Mouse (Mus musculus): ENCODE results near the gene Arrdc1. TPM values are rescaled to one million over a fixed set of nuclear protein-coding genes. Genes with fewer than 3 reads are reported as not detected.
A peak's percentile ranks its signal among the peaks of the same experiment; 100 is the strongest.
"Not testable (repeated sequence)": the region's sequence is repeated elsewhere in the genome, so short reads cannot be mapped to it uniquely, and the experiment has no call there.

The Arrdc1 gene
- polyA plus RNA-seq (2014; fragmentation: Nextera tagmentation; extraction: Ambion mirVana): 10.7 and 15.9 TPM in 2 replicates

GRCm38 (mm10) chr2:24935057-24935796 is at the start of gene Arrdc1:
Gene Arrdc1, minus strand, starts transcription at chr2:24935252.
- Histone ChIP-seq H3K4me3 (ENCODE audit: low read depth, low read length) (peak within 1 kb of the TSS; percentile 58), H3K9me3 (replicated peaks; ENCODE audit: control insufficient read depth, low read length) (no peaks in the 10 kb centered on the region), H3K4me1 (ENCODE audit: control insufficient read depth, insufficient read depth, low read length) (no peaks in the 10 kb centered on the region), H3K36me3 (replicated peaks; ENCODE audit: control insufficient read depth, insufficient read depth, low read depth, low read length) (no peaks in the 10 kb centered on the region), H3K27me3 (ENCODE audit: control insufficient read depth, insufficient read depth, low read length) (no peaks in the 10 kb centered on the region), H3K4me2 (ENCODE audit: low read depth, low read length) (peak within 1 kb of the TSS; percentile 95), H3K27ac (replicated peaks; ENCODE audit: low read depth, low read length) (0 out of 2 replicates have a peak within 1 kb of the TSS, but pooled peaks have one; percentile 13), H3K9ac (replicated peaks; ENCODE audit: low read length) (peak within 1 kb of the TSS; percentile 66)
- DNase-seq (ENCODE audit: low spot score) (peak; percentile 95), ATAC-seq (replicated peaks; ENCODE audit: insufficient number of reproducible peaks, low FRiP score, low TSS enrichment, low read depth) (peak; percentile 95)
- under 1% methylated on average over 38 of the region's 49 CpGs for WGBS

- Histone ChIP-seq H3K36me3 (replicated peaks; ENCODE audit: control insufficient read depth, insufficient read depth, low read depth, low read length) (no peaks in the 10 kb centered on the region; the same call in 1 of the 2 replicates), H3K4me1 (ENCODE audit: control insufficient read depth, insufficient read depth, low read length) (no peaks in the 10 kb centered on the region; the same call in 1 of the 2 replicates), H3K9ac (replicated peaks; ENCODE audit: low read length) (no peak overlapping the region), H3K27me3 (ENCODE audit: control insufficient read depth, insufficient read depth, low read length) (no peaks in the 10 kb centered on the region), H3K4me3 (ENCODE audit: low read depth, low read length) (no peak overlapping the region), H3K27ac (replicated peaks; ENCODE audit: low read depth, low read length) (no peak overlapping the region), H3K9me3 (replicated peaks; ENCODE audit: control insufficient read depth, low read length) (no peaks in the 10 kb centered on the region), H3K4me2 (ENCODE audit: low read depth, low read length) (no peak overlapping the region)
- DNase-seq (ENCODE audit: low spot score) (no peak), ATAC-seq (replicated peaks; ENCODE audit: insufficient number of reproducible peaks, low FRiP score, low TSS enrichment, low read depth) (no peak)
- WGBS: 92% methylated on average over 5 of the region's 5 CpGs
Measured at GRCm38 (mm10) chr2:24976960-24977359, 41.9 kb upstream of the Arrdc1 start.

GRCm38 (mm10) chr2:24975704-24976297 is 40.7 kb upstream of the Arrdc1 start, which contains the start of gene Pnpla7:
Gene Pnpla7, plus strand, starts transcription at chr2:24976033.
- peak within 1 kb of the TSS; percentile 71 for H3K27ac ChIP-seq (replicated peaks; ENCODE audit: low read depth, low read length)
- under 1% methylated on average over 16 of the region's 16 CpGs for WGBS
- H3K36me3 ChIP-seq (replicated peaks; ENCODE audit: control insufficient read depth, insufficient read depth, low read depth, low read length): no peaks in the 10 kb centered on the region; the same call in 1 of the 2 replicates
- no peaks in the 10 kb centered on the region for H3K27me3 ChIP-seq (ENCODE audit: control insufficient read depth, insufficient read depth, low read length)
- no peaks in the 10 kb centered on the region; the same call in 1 of the 2 replicates for H3K4me1 ChIP-seq (ENCODE audit: control insufficient read depth, insufficient read depth, low read length)
- peak within 1 kb of the TSS; percentile 83 for H3K4me3 ChIP-seq (ENCODE audit: low read depth, low read length)
- no peaks in the 10 kb centered on the region for H3K9me3 ChIP-seq (replicated peaks; ENCODE audit: control insufficient read depth, low read length)
- peak within 1 kb of the TSS; percentile 80 for H3K4me2 ChIP-seq (ENCODE audit: low read depth, low read length)
- peak within 1 kb of the TSS; percentile 69 for H3K9ac ChIP-seq (replicated peaks; ENCODE audit: low read length)
- DNase-seq (ENCODE audit: low spot score): peak; percentile 75
- no peak; the same call in none of the 2 replicates for ATAC-seq (replicated peaks; ENCODE audit: insufficient number of reproducible peaks, low FRiP score, low TSS enrichment, low read depth)

GRCm38 (mm10) chr2:24974906-24975703 is 40.1 kb upstream of the Arrdc1 start, which contains the start of gene Mrpl41:
Gene Mrpl41, minus strand, starts transcription at chr2:24975098.
- peak; percentile 98 for DNase-seq (ENCODE audit: low spot score)
- Histone ChIP-seq H3K27ac (replicated peaks; ENCODE audit: low read depth, low read length) (peak within 1 kb of the TSS; percentile 71), H3K4me2 (ENCODE audit: low read depth, low read length) (peak within 1 kb of the TSS; percentile 80), H3K9me3 (replicated peaks; ENCODE audit: control insufficient read depth, low read length) (no peaks in the 10 kb centered on the region), H3K4me1 (ENCODE audit: control insufficient read depth, insufficient read depth, low read length) (no peaks in the 10 kb centered on the region; the same call in 1 of the 2 replicates), H3K36me3 (replicated peaks; ENCODE audit: control insufficient read depth, insufficient read depth, low read depth, low read length) (no peaks in the 10 kb centered on the region; the same call in 1 of the 2 replicates), H3K27me3 (ENCODE audit: control insufficient read depth, insufficient read depth, low read length) (no peaks in the 10 kb centered on the region), H3K4me3 (ENCODE audit: low read depth, low read length) (peak within 1 kb of the TSS; percentile 83), H3K9ac (replicated peaks; ENCODE audit: low read length) (peak within 1 kb of the TSS; percentile 74)
- WGBS: under 1% methylated on average over 63 of the region's 64 CpGs
- peak; percentile 99 for ATAC-seq (replicated peaks; ENCODE audit: insufficient number of reproducible peaks, low FRiP score, low TSS enrichment, low read depth)

- H3K9me3 ChIP-seq (replicated peaks; ENCODE audit: control insufficient read depth, low read length); ATAC-seq (replicated peaks; ENCODE audit: insufficient number of reproducible peaks, low FRiP score, low TSS enrichment, low read depth); H3K27me3 ChIP-seq (ENCODE audit: control insufficient read depth, insufficient read depth, low read length); H3K4me1 ChIP-seq (ENCODE audit: control insufficient read depth, insufficient read depth, low read length); DNase-seq (ENCODE audit: low spot score); H3K36me3 ChIP-seq (replicated peaks; ENCODE audit: control insufficient read depth, insufficient read depth, low read depth, low read length); H3K27ac ChIP-seq (replicated peaks; ENCODE audit: low read depth, low read length): not testable (repeated sequence)
- 0% methylated on average over 17 of the region's 17 CpGs for WGBS
- Histone ChIP-seq H3K9ac (replicated peaks; ENCODE audit: low read length) (peak overlapping the region; percentile 74), H3K4me2 (ENCODE audit: low read depth, low read length) (peak overlapping the region; percentile 57), H3K4me3 (ENCODE audit: low read depth, low read length) (peak overlapping the region; percentile 83)
Measured at GRCm38 (mm10) chr2:24974452-24974851, 39.4 kb upstream of the Arrdc1 start.

- H3K4me1 ChIP-seq (ENCODE audit: control insufficient read depth, insufficient read depth, low read length): no peaks in the 10 kb centered on the region; the same call in 1 of the 2 replicates
- WGBS: 84% methylated on average over 4 of the region's 4 CpGs
- H3K9me3 ChIP-seq (replicated peaks; ENCODE audit: control insufficient read depth, low read length): no peaks in the 10 kb centered on the region
- no peak overlapping the region for H3K4me2 ChIP-seq (ENCODE audit: low read depth, low read length)
- H3K27ac ChIP-seq (replicated peaks; ENCODE audit: low read depth, low read length): no peak overlapping the region
- peaks cover 9% of the 10 kb centered on the region for H3K36me3 ChIP-seq (replicated peaks; ENCODE audit: control insufficient read depth, insufficient read depth, low read depth, low read length)
- no peak overlapping the region for H3K4me3 ChIP-seq (ENCODE audit: low read depth, low read length)
- H3K9ac ChIP-seq (replicated peaks; ENCODE audit: low read length): no peak overlapping the region
- H3K27me3 ChIP-seq (ENCODE audit: control insufficient read depth, insufficient read depth, low read length): no peaks in the 10 kb centered on the region
- no peak for ATAC-seq (replicated peaks; ENCODE audit: insufficient number of reproducible peaks, low FRiP score, low TSS enrichment, low read depth)
- DNase-seq (ENCODE audit: low spot score): no peak
Measured at GRCm38 (mm10) chr2:24970386-24970785, 35.3 kb upstream of the Arrdc1 start.

- no peaks in the 10 kb centered on the region for H3K4me1 ChIP-seq (ENCODE audit: control insufficient read depth, insufficient read depth, low read length)
- WGBS: under 1% methylated on average over 28 of the region's 28 CpGs
- H3K27ac ChIP-seq (replicated peaks; ENCODE audit: low read depth, low read length): no peak within 1 kb of the TSS
- H3K27me3 ChIP-seq (ENCODE audit: control insufficient read depth, insufficient read depth, low read length): no peaks in the 10 kb centered on the region
- H3K9ac ChIP-seq (replicated peaks; ENCODE audit: low read length): peak within 1 kb of the TSS; percentile 90
- H3K4me3 ChIP-seq (ENCODE audit: low read depth, low read length): peak within 1 kb of the TSS; percentile 74
- H3K4me2 ChIP-seq (ENCODE audit: low read depth, low read length): peak within 1 kb of the TSS; percentile 63
- H3K9me3 ChIP-seq (replicated peaks; ENCODE audit: control insufficient read depth, low read length): no peaks in the 10 kb centered on the region
- DNase-seq (ENCODE audit: low spot score): peak; percentile 93
- peaks cover 11% of the 10 kb centered on the region for H3K36me3 ChIP-seq (replicated peaks; ENCODE audit: control insufficient read depth, insufficient read depth, low read depth, low read length)
- ATAC-seq (replicated peaks; ENCODE audit: insufficient number of reproducible peaks, low FRiP score, low TSS enrichment, low read depth): peak; percentile 85
Measured at GRCm38 (mm10) chr2:24962304-24963000, 27.4 kb upstream of the Arrdc1 start, which contains the start of gene Dph7. Gene Dph7, plus strand, starts transcription at chr2:24962400.
